Mouse (Mus musculus): Measurements from ENCODE around the gene Id2. TPM values are rescaled to one million over a fixed set of nuclear protein-coding genes. Genes with fewer than 3 reads are reported as not detected.

Gene Id2
- polyA plus RNA-seq, 1 experiment from 2014 or later = 388 TPM

GRCm38 (mm10) chr12:25060901-25061300, 36.0 kb downstream of the Id2 start:
- Histone ChIP-seq H3K9ac (no peak overlapping the region), H3K27me3 (no peaks in the 10 kb centered on the region), H3K4me3 (no peak overlapping the region), H3K36me3 (peaks cover 34% of the 10 kb centered on the region), H3K4me1 (no peaks in the 10 kb centered on the region), H3K4me2 (replicated peaks) (no peak overlapping the region), H3K27ac (no peak overlapping the region), H3K9me3 (no peaks in the 10 kb centered on the region)
- WGBS = 83% methylated on average over 7 of the region's 7 CpGs
- no peak for ATAC-seq (ENCODE audit: low FRiP score, low read depth)

DNA sequence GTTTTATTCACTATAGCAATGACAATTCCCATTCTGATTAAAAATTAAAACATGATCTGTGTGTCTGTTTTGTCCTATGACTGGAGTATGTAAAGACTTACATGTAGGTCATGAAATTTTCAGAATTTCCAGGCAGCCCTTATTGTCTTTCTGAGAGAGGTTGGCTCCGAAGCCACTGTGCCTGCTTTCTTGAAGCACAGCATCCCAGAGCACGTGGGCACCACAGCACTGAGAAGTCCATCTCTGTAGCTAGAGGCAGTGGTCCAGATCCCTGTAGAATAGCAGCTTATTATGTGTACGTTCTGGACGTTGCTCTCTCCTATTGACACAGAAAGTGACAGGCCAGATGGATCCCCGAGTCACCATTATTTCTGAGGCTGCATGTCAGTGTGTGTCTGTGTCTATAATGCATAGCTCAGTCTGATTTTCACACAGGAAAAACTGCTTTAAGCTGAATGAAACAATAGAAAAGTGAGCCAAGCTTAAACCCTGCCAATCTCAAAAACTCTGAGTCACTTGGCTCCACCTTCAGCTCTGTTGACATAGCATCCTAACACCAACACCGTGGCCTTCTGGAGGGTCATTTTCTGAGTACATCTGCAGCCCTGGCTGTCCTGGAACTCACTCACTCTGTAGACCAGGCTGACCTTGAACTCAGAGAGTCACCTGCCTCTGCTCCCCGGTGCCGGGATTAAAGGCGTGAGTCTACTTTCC, 37.3 kb downstream of the Id2 start:
- Histone ChIP-seq H3K27me3 (no peaks in the 10 kb centered on the region), H3K36me3 (peaks cover 44% of the 10 kb centered on the region), H3K9me3 (no peaks in the 10 kb centered on the region), H3K4me1 (no peaks in the 10 kb centered on the region), H3K4me3 (no peak overlapping the region), H3K4me2 (replicated peaks) (no peak overlapping the region), H3K9ac (no peak overlapping the region), H3K27ac (no peak overlapping the region)
- WGBS = 84% methylated on average over 9 of the region's 9 CpGs
- no peak for ATAC-seq (ENCODE audit: low FRiP score, low read depth)

DNA sequence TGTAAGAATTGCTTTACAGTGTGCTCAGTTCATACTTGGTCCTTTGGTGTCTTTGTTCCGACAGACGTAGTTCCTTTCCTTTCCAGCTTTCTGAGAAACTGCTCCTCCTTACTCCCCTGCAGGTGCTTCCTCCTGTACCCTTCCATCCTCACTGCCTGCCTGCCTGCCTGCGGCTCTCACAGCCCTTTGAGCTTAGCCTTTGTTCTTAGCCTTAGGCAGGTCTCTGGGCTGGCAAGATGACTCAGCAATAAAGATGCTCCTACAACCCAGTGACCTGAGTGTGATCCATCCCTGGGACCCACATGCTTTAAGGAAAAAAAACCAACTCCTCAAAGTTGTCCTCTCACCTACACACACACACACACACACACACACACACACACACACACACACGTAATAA, 42.0 kb downstream of the Id2 start:
- Histone ChIP-seq H3K4me2 (replicated peaks) (no peak overlapping the region), H3K9me3 (no peaks in the 10 kb centered on the region), H3K4me3 (no peak overlapping the region), H3K27me3 (no peaks in the 10 kb centered on the region), H3K27ac (no peak overlapping the region), H3K36me3 (peaks cover 73% of the 10 kb centered on the region), H3K4me1 (no peaks in the 10 kb centered on the region), H3K9ac (no peak overlapping the region)
- WGBS = 65% methylated on average over 4 of the region's 4 CpGs
- no peak for ATAC-seq (ENCODE audit: low FRiP score, low read depth)

GRCm38 (mm10) chr12:25054511-25054910, 42.4 kb downstream of the Id2 start:
- Histone ChIP-seq H3K9me3 (no peaks in the 10 kb centered on the region), H3K27me3 (no peaks in the 10 kb centered on the region), H3K4me1 (no peaks in the 10 kb centered on the region), H3K36me3 (peaks cover 68% of the 10 kb centered on the region), H3K4me3 (no peak overlapping the region), H3K4me2 (replicated peaks) (no peak overlapping the region), H3K27ac (no peak overlapping the region), H3K9ac (no peak overlapping the region)
- ATAC-seq (ENCODE audit: low FRiP score, low read depth) = no peak
- 81% methylated on average over 7 of the region's 7 CpGs for WGBS

- H3K9ac ChIP-seq = no peak overlapping the region
- H3K4me2 ChIP-seq (replicated peaks) = no peak overlapping the region
- peaks cover 26% of the 10 kb centered on the region for H3K36me3 ChIP-seq
- H3K27ac ChIP-seq = no peak overlapping the region
- H3K9me3 ChIP-seq = no peaks in the 10 kb centered on the region
- no peaks in the 10 kb centered on the region for H3K4me1 ChIP-seq
- ATAC-seq (ENCODE audit: low FRiP score, low read depth) = no peak
- no peaks in the 10 kb centered on the region for H3K27me3 ChIP-seq
- 55% methylated on average over 5 of the region's 5 CpGs for WGBS
- H3K4me3 ChIP-seq = no peak overlapping the region
These were observed 47.7 kb downstream of the Id2 start for GRCm38 (mm10) chr12:25049253-25049652.

DNA sequence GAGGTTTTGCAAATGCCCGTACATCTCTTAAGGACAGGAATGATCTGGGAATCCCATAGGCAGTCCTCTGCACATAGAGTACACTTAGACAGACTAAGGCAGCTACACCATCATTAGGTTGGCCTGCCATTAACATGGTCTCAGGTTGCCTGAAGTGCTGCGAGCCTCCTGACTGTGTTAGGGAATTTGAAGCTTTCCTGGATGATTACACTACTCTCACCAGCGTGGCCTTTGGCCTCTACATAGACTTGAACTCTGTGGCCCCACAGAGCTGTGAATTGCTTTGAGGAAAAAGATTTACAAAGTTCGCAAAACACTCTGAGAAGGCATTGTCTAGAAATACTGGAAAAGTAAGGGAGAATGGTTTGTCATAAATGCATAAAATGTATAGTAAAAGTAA, 52.4 kb downstream of the Id2 start:
- Histone ChIP-seq H3K9me3 (no peaks in the 10 kb centered on the region), H3K4me2 (replicated peaks) (no peak overlapping the region), H3K36me3 (peaks cover 15% of the 10 kb centered on the region), H3K4me3 (no peak overlapping the region), H3K27me3 (no peaks in the 10 kb centered on the region), H3K27ac (no peak overlapping the region), H3K9ac (no peak overlapping the region), H3K4me1 (no peaks in the 10 kb centered on the region)
- ATAC-seq (ENCODE audit: low FRiP score, low read depth) = no peak
- WGBS = 76% methylated on average over 4 of the region's 4 CpGs

GRCm38 (mm10) chr12:25044056-25044455, 52.9 kb downstream of the Id2 start:
- H3K27ac ChIP-seq = no peak overlapping the region
- no peak overlapping the region for H3K4me3 ChIP-seq
- WGBS = 87% methylated on average over 2 of the region's 2 CpGs
- no peak overlapping the region for H3K9ac ChIP-seq
- no peaks in the 10 kb centered on the region for H3K9me3 ChIP-seq
- H3K4me2 ChIP-seq (replicated peaks) = no peak overlapping the region
- no peak for ATAC-seq (ENCODE audit: low FRiP score, low read depth)
- no peaks in the 10 kb centered on the region for H3K27me3 ChIP-seq
- H3K4me1 ChIP-seq = no peaks in the 10 kb centered on the region
- H3K36me3 ChIP-seq = peaks cover 15% of the 10 kb centered on the region

Other genes with a start within 250 kb of the Id2 start
- 21.7 and 25.9 TPM in 2 replicates for gene Kidins220, start 122.2 kb downstream of the Id2 start, polyA plus RNA-seq (2015; fragmentation: Nextera tagmentation; extraction: Ambion mirVana)